Mouse (Mus musculus) adipocyte (in vitro differentiated cells): ENCODE data around the gene Galntl6.

Experiments
- DNase-seq: peaks from one replicate; pipeline ENCODE4 v3.0.0-alpha.2; 2016; ENCODE audit warnings: low spot score

Galntl6 gene

DNA sequence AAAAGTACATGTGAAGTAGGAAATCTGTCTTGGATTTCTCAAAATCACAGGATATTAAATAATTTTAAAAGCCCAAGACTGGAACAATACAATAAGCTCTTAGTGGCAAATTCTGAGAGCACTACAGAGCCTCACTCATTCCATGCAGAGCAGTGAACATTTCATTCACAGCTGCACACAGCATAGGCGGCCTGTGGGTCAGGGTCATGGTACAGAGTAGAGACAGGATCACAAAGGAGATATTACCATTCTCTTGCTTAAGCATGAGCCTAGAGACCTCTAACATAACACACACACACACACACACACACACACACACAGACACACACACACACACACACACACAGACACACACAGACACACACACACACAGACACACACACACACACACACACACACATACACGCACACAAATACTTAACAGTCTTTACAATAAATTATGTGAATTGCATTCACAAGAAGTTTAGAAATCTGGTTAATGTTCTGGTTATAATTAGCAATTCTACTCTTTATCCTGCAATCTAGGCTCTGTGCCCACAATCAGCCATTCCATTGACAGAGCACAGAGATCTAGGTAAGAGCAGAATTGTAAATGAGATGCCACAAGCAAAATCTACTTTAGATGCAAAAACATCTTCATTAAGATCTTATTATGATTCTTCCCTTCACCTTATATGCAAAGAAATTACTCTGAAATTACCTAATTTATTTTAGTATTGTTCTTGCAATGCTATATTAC lies 653.7 kb downstream of the Galntl6 start:
- DNase-seq = no peak

DNA sequence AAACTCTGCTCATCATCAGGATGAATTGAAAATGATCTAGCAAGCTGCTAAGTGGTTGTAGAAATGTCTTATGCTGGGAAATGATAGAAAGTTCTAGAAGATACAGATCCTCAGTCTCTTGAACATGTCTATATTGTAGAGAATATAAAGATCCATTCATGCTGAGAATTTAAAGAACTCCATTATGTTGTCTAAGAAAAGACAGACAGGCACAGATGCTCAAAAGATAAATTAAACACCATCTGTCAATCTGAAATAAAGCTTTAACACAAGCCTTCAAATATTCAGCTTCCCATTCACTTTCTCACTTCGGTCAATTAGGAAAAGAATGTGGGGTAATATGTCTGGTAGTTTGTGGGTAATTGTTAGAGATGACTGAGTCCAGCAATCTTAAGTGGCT lies 658.8 kb downstream of the Galntl6 start:
- DNase-seq = no peak

DNA sequence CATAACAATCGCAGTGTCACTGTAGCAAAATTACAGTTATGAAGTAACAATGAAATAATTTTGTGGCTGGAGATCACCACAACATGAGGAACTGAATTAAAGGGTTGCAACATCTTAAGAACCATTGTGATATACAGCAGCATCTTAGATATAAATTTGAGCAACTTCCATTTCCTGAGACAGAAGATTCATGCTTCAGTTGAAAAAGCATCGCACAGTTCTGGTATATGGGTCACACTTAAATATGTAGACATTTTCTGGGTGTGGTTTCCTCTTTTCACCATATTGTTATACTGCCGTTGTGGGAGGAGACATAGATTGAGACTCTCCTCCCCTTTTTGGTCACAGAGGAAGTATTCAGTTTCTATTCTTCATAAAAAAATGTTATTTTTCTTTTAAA lies 667.6 kb downstream of the Galntl6 start:
- no peak for DNase-seq

DNA sequence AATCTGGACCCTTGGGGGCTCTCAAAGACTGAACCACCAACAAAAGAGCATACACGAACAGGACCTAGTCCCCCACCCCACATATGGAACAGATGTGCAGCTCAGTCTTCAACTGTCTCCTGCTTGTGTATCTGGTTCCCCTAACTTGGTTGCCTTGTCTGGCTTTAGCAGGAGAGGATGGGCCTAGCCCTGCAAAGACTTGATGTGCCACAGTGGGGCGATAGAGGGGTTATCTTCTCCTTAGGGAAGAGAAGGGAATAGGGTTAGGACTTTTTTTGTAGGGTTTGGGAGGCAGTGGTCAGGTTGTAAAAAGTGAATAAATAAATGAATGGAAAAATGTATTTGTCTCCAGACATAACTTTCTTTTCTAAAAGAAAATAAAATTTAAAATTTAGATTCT lies 678.2 kb downstream of the Galntl6 start:
- no peak for DNase-seq

DNA sequence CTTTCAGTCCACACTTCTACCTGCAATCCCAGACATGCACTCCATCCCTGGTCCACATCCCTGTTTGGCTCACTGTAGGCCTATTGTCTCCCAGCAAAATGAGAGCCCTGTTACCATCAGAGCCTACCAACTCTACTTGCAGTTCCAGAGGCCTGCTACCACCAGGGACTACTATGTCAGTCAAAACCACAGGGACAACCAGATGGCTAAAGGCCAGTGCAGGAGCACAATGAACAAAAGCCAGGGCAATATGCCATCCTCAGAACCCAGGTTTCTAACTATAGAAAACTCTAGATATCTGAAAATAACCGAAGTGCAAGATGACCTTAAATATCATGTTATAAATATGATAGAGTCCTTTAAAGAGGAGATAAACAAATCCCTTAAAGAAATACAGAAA lies 683.7 kb downstream of the Galntl6 start:
- no peak for DNase-seq

DNA sequence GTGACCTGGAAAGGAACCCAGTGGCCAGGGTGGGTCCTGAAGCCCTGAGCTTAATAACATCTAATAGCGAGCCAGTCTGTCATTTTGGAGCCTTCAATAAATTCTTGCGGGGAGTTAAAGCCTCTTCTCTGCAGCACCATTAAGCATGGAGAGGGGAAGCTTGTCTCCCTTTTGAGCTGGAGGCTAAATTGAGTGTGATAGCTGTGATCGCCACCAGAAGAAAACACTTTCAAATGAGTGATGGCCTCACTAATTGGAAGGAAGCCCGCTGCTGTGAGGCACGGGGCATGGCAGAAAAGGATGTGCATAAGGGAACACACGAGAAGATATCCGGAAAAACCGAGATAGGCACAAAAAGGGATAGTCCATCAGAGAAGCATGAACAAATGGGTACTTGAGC lies 694.6 kb downstream of the Galntl6 start:
- no peak for DNase-seq

DNA sequence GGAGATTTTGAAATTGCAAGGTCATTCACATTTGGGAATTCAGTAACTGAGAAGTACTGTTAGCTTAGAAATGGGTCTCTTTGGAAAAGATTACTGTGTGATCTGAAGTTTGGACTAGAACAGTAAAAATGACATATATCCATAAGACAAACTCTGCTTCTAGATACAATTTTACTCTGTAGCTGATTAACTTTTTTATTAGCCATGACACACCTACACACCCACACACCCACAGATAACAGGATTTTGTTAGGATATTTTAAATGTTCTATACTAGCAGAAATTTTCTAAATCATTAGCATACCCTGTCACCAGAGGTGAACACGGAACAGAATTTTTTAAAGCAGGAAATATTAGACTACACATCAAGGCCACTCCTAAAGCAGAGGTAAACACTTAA lies 722.7 kb downstream of the Galntl6 start:
- DNase-seq = no peak

DNA sequence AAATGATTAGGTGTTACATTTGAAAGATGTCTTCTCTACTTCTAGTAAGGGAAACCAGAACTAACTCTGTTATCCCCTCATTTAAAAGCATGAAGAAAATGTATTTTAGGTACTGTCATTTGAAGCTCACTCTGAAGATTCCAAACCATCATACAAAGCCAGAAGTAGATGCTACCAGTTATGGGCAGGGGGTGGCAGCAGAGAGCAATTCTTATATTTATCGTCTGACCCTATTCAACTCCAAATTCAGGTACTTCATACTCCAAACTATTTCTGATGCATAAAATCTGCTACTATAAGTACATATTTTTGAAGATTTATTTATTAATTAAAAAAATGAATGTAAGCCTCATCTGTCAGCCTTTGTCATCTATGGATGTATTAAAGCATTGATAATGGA lies 765.5 kb downstream of the Galntl6 start:
- peak; percentile 12 for DNase-seq

DNA sequence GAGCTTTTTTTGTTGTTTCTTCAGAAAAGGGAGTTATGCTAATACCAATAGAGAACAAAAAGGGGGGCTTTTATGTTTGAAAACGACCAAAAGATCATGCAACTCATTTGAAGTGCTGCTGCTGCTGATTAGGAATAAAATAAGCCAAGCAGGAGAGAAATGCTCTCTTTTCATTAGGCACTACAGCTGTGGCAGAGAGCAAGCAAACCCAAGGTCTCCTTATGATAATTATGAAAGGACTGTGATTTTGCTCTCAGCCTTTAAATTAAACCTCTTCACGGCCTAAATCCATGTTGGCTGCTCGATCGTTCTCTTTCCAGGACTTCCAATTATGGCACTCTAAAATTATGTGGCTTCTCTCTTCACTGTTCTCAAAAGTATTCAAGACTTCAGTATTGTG lies 825.7 kb downstream of the Galntl6 start:
- no peak for DNase-seq

DNA sequence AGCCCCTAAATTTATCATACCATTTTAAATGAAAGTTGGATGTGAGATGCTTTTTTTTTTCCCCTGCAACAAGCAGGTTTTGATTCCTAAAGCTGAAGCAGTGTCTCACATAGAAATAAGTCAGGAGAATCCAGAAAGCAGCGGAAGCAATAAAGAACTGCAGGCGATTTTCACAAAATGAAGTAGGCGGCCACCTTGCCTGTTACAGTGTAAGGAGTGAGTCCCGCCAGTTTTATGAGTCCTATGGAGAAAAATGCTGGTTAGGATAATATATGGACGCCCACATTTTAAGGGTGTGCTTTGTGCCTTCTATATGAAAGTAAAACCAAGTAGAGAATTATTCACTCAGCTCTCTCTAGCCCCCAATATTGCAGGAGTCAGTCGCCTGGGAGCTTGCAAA lies 827.5 kb downstream of the Galntl6 start:
- no peak for DNase-seq

DNA sequence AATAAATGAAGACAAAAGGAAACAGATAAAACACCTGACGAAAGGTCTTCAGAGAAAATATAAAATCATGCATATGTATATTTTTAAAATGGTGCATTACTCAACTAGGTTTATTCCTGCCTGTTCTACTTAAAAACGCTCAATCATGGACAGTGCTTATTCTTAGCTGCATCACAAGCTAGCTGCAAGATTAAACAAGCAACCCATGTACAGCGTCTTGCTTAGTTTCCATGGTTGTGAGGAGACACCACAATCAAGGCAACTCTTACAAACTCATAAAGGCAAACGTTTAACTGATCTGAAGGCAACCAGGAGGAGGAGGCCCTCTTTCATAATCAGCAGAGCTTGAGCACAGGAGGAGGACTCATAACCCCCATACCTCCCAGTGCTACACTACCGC lies 830.7 kb downstream of the Galntl6 start:
- no peak for DNase-seq

DNA sequence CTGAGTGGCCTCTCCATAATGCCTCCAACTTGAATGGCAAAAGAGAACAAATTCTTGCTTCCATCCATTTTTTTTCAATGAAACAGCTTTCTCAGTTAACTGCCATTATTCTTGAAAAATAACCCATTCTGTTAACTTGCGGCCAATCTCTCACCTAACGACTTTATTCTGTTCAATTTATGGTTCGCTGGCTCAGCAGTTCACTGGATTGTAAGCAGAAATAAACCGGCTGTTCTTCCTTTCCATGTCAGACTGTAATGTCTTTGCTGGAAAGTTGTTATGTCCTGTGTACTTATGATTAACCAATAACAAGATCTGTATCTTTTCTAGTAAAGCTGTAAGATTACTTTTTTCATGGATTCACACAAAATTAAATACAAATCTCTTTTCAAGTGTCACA lies 837.8 kb downstream of the Galntl6 start:
- DNase-seq = no peak

DNA sequence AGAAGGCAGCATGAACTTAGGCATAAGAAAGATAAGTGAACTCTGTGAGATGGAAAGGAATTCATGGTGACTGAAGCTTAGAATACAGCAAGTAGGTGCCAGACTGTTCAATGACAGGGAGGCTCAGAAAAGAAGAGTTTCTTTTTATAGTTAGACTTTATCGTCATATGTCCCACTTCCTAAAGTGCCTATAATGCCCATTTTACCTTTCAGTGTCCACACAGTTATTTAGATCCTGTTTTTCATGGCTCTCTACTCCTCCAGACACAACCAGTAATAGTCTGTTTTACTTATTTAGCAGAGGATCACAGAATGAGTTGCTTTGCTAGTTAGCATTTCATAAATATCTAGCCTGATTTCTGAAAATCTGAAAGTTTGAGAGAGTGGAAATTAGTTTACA lies 838.7 kb downstream of the Galntl6 start:
- no peak for DNase-seq

DNA sequence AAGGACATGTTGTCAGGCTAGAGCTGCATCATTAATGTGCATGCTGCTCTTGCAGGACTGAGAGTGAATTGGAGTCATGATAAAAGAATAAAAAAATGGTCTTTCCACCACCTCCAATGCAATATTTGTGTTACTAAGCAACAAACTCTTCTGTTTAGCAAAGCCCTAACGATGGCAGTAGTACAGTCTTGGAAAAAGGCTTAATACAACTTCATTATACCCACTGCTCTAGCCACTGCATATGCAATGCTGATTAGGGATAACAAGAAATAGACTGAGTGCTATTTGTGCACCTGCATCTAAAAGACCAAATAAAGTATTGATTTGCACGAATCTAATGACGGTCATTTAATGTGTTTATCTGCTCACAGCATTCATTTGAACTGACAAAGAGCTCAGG lies 880.2 kb downstream of the Galntl6 start:
- no peak for DNase-seq

DNA sequence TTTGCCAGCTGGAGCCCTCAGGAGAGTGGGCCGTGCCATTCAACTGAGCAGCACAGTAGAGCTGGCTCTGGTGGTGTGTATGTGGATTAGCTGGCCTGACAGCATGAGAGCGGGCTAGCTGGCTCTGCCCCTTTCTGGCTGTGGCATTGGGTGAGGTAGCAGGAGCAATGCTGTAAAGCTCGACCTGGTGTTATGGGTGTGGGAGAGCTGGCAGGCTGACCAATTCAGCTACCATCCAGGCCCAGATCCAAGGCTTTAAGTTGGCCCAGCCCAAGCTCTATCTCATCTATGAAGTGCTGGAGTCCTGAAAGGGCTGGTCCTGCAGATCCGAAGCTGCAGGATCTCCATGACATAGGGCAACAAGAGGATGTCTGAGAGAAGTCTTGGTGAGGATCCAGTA lies 886.9 kb downstream of the Galntl6 start:
- no peak for DNase-seq

DNA sequence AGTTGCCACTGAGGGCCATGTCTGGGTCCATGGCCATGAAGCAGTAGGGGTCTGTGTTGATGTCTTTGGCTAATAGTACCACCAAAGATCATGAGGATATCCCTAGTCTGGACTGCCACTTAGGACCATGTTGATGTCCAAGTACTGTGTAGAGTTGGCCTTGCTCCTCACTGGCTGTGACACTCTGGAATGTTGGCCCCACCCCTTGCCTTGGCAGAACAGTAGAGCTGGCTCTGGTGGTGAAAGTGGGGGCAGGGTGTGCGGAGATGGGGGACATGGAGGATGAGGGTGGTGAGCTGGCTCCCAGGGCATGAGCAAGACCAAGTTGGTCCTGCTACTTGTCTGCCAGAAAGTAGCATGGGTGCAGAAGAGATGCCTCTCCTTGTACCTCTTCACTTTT lies 887.3 kb downstream of the Galntl6 start:
- no peak for DNase-seq

DNA sequence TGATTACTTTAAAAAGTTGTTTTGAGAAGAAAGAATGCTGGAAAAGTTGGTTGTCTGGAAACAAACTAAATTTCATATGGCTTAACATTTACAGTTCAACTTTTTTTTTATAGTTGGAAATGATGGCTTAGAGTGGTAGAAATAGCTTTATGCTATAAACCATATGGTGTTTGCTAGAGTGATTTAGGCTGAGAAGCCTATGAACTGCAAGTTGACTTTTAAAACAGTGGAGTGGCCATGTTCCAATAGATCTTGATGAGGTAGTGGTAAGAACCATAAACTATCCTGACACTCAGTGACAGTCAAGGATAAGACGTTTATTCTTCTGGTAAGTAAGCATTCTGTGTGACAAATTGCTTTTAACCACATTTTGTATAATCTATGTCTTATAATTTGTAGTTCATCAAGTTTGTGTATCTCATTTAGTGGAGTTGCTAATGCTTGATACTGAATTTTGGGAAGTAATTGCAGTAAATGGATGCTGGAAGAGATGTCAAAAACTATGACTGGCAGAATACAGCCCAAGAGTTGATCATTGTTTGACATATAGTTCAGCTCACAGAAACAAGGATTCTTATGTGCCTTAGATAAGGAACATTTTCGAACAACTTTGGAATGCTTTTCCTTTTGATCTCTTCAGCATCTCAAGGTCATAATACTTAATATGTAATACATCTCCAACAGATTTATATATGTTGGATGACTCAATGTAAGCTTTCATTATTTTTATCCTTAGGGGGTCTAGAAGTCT lies 888.8 kb downstream of the Galntl6 start:
- DNase-seq = no peak

DNA sequence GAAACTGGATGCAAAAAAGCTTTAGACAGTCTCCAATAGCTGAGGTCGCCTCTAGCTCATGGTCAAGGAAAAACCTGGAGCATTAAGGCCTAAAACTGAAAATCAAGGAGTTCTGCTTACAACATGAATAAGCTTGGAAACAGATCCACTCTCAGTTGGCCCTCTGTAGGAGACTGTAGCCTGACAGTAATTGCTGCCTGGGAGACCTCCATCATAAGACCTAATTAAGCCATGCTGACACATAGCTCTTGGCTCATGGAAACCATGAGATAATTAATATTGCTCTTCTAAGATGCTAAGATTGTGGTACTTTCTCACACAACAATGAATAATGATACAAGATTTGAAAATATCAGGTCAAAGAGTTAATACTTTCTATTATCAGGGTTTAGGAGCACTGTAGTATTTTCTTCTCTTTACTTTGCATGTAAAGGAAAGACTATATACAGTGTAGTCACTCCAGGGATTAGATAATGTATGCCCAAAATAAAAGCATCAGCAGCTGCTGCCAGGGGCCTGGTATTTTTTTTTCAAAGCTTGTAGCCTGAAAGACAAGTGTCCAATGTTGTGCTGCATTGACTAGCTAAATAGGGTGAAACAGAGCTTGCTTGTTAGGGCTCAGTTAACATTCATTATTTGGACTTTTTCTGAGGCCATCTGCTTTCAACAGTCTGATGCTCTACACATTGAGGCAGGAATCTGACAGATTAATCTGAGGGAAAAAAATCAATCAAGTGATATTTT lies 922.8 kb downstream of the Galntl6 start:
- DNase-seq = no peak

DNA sequence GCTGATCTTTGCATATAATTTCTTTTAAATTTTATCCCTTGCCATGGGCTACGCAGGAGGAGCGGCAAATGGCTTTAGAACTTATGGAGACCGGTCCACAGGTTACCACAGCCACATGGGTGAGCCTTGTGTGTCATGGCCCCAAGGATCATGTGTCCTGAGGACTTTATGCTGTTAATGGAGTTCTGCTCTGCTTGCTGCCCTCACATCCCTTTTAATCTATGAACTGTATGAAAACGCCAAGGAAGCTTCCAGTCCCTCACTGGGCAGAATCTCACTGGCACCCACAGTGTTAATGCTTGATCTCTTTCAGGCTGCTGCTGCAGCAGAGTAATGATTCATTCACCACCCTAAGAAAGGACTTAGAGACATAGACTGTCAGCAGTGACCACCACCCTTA lies 935.1 kb downstream of the Galntl6 start:
- DNase-seq = no peak

DNA sequence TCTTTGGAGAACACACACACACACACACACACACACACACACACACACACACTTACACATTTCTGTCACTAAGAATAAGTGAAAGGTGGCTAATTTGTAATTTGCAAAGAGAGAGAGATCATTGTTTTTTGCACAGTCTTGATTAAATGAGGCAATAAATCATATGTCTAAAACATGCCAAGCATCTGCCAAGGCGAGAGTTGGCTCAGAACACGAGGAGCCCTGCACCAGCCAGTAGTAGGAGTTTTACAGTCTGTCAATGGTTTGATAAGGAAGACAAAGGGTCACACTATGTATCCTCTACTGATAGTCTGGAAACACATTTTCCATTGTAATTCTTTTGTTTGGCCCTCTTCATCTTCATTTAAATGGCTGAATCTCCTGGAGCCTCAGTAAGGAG lies 938.3 kb downstream of the Galntl6 start:
- no peak for DNase-seq

DNA sequence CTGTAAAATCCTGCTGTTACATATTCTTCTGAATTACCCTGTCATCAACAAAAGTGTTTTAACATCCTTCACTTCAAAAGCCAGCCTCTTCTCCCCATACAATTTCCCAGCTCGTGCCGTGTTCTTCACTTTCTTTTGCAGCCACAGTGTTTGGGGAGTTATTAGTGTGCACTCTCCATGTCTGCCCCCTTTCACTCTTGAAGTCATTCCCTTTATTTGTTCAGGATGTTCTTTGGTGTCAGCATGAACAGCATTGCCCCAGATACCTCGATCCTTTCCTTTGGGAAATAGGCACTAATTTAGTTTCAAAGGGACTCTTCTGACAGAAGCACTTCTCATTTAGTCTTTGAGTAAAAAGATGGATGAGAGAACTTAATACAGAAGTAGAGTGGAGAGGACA lies 939.6 kb downstream of the Galntl6 start:
- no peak for DNase-seq

DNA sequence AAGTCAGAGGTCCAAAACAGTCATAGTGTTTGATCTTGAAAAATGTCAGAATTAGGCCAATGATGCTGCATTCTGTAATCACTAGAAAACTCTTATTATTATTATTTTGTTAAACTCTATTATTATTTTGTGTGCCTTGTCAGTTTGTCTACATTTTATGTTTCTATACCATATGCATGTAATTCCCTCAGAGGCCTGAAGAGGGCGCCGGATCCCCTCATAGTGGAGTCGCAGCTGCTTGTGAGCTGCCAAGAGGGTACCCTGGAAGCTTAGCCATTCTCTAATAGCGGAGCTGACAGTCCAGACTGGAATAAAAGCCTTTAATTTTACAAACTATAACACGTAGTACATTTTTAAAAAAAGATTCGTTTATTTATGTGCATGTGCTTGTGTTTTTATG lies 945.8 kb downstream of the Galntl6 start:
- no peak for DNase-seq

DNA sequence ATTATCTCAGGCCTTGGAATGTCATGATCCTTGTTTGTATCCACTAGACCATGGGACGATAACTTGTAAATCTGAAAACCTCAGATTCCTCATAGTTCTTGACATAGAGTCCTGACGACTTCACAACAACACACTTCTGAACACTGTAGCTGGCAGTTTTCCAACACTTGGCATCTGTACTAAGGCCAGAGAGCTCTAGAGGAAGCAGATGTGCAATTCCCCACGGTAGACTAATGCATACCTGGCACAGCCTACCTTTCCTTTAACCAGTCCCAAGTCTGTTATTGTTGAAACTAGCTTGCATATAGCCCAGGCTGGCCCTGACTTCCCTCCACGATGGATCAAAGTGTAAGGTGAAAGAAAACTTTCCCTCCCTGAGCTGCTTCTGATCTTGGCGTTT lies 946.9 kb downstream of the Galntl6 start:
- no peak for DNase-seq
